Mouse (Mus musculus): ENCODE measurements at regions not wholly inside any gene's neighbourhood (a gene's known extent, or its start where the extent isn't known, plus 50 kb on each side); places are given as distances from the start of the nearest gene placed in this dataset.

GRCm38 (mm10) chrX:110061870-110062269, 752.2 kb upstream of the Pou3f4 start:
- intact Hi-C loops (cut with DNase I), result no loop called here
- DNase-seq, result no peak

GRCm38 (mm10) chrX:110076376-110076775, 737.7 kb upstream of the Pou3f4 start:
- no peak for DNase-seq
- intact Hi-C loops (cut with DNase I), result no loop called here

GRCm38 (mm10) chrX:110077761-110078531, 736.1 kb upstream of the Pou3f4 start:
- no peak for DNase-seq
- intact Hi-C loops (cut with DNase I), result no loop called here

- intact Hi-C loops (cut with DNase I), result no loop called here
- no peak for DNase-seq
Measured at GRCm38 (mm10) chrX:110096976-110097375, 717.1 kb upstream of the Pou3f4 start.

- DNase-seq, result no peak
- intact Hi-C loops (cut with DNase I), result no loop called here
Measured at GRCm38 (mm10) chrX:110109490-110109889, 704.6 kb upstream of the Pou3f4 start.

- intact Hi-C loops (cut with DNase I), result no loop called here
- peak; percentile 10 for DNase-seq
Measured at GRCm38 (mm10) chrX:110117471-110118190, 696.4 kb upstream of the Pou3f4 start.

GRCm38 (mm10) chrX:110120720-110121119, 693.4 kb upstream of the Pou3f4 start:
- no peak for DNase-seq

More at GRCm38 (mm10) chrX:110120720-110121119, 693.4 kb upstream of the Pou3f4 start:
- intact Hi-C loops (cut with DNase I), result no loop called here

Measured in left cerebral cortex, postnatal 4 days (tissue).